Mouse (Mus musculus) heart, adult 2 months (tissue): ENCODE measurements around the gene Wdr25. TPM values are rescaled to one million over a fixed set of nuclear protein-coding genes. Genes with fewer than 3 reads are reported as not detected.

Source experiments
- DNase-seq, 2 experiments: peaks; one replicate each; pipeline ENCODE4 v3.0.0; 2021
- H3K27ac ChIP-seq: fragments of 200-600 bp; 2 replicates; pipeline ENCODE4 v1.8.1; 2022
- H3K27me3 ChIP-seq: fragments of 200-500 bp; 2 replicates; pipeline ENCODE4 v1.6.1; 2012; ENCODE audit warnings: mild to moderate bottlenecking, low read length, inconsistent platforms, mixed read lengths; ENCODE audit not compliant: control insufficient read depth, insufficient read depth
- H3K36me3 ChIP-seq: fragments of 200-500 bp; 2 replicates; pipeline ENCODE4 v1.6.1; 2012; ENCODE audit warnings: low read length, inconsistent platforms; ENCODE audit not compliant: control insufficient read depth, insufficient read depth
- H3K4me1 ChIP-seq: fragments of 200-500 bp; 2 replicates; pipeline ENCODE4 v1.6.1; 2011; ENCODE audit warnings: low read length; ENCODE audit not compliant: control insufficient read depth, insufficient read depth
- H3K4me3 ChIP-seq: fragments of 200-600 bp; 2 replicates; pipeline ENCODE4 v1.8.1; 2022
- H3K79me2 ChIP-seq: fragments of 200-500 bp; replicated peaks from 2 replicates; pipeline ENCODE4 v1.6.1; 2012; ENCODE audit warnings: mild to moderate bottlenecking, inconsistent platforms, low read length, moderate library complexity, mixed read lengths; ENCODE audit not compliant: control insufficient read depth, insufficient read depth
- H3K9ac ChIP-seq: fragments of 200-500 bp; 2 replicates; pipeline ENCODE4 v1.6.1; 2012; ENCODE audit warnings: low read depth, mild to moderate bottlenecking, control low read depth, inconsistent platforms, low read length, mixed read lengths
- CTCF ChIP-seq: fragments of 200-600 bp; IDR thresholded peaks from 2 replicates; pipeline ENCODE4 v1.8.1; 2022; ENCODE audit warnings: antibody characterized with exemption, mild to moderate bottlenecking, moderate library complexity
- EP300 ChIP-seq: fragments of 200-500 bp; IDR thresholded peaks from 2 replicates; pipeline ENCODE4 v1.6.1; 2011; ENCODE audit warnings: low read depth, low read length, control low read depth; ENCODE audit not compliant: insufficient read depth
- POLR2A ChIP-seq: fragments of 200-500 bp; IDR thresholded peaks from 2 replicates; pipeline ENCODE4 v1.6.1; 2011; ENCODE audit warnings: mild to moderate bottlenecking, low read depth, low read length, control low read depth; ENCODE audit not compliant: insufficient read depth
- WGBS: fragments of 180-500 bp; shearing (Covaris S2); methylation state at CpG from one replicate; pipeline ENCODE4 v1.1.7; 2018; 5-methylcytosine and 5-hydroxymethylcytosine counted together
- intact Hi-C: fragments of 180-260 bp; cut with DNase I; formaldehyde crosslinking; loops from one replicate; pipeline ENCODE4 v1.15.1; 2025
- polyA plus RNA-seq: library from polyadenylated mRNA; depleted of rRNA; stranded (reverse); fragments of >200 nt; gene quantifications from 2 replicates; pipeline ENCODE4 v1.2.3, GENCODE M21; 2012
- total RNA-seq, 2 experiments: library from RNA; stranded (reverse); gene quantifications; 2 replicates each; pipeline ENCODE4 v1.2.3; 2021

Gene Wdr25
- total and polyA plus RNA-seq, 3 experiments = 3.5 to 9.5 (median 4.9) TPM

DNA sequence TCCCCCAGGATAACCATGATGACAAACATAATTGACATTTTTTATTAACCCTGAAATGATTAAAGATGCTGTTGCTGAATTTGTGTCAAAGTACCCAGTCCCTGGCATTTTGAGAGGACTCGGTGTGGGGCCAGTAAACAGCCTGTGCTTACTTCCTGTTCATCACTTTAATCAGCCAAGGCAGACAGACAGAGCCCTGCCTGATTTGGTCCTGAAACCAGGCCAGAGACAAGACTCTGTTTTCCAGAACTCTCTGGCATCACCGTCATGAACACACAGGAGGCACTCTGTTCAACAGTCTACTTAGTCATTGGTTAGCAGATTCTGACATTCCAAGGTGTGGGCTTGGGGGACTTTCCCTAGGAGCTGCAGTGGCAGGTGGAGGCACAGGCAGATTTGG is 61.0 kb downstream of the Wdr25 start:
- 51% methylated on average over 2 of the region's 2 CpGs for WGBS

DNA sequence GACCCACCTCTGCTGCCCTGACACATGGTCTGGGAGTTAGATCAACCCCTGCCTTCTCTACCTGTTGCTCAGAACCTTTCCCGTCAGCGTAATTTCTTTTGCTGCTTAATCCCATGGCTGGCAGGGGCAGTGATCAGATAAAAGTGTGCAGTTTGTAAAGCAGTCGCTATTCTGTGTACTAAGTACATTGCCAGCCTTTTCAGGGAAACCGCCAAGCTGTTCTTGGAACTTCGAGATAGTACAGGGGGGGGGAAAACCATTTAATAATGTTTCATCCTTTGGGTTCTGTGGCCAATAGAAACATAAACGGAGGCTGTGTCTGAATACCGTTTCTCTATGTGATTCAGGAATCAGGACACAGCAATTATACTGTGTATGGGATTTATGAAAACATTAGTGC is 65.1 kb downstream of the Wdr25 start:
- no peak for DNase-seq
- Histone ChIP-seq H3K4me3 (no peak overlapping the region), H3K27me3 (no peaks in the 10 kb centered on the region), H3K9ac (no peak overlapping the region), H3K4me1 (no peaks in the 10 kb centered on the region; the same call in 1 of the 2 replicates), H3K36me3 (no peaks in the 10 kb centered on the region), H3K27ac (no peak overlapping the region), H3K79me2 (no peaks in the 10 kb centered on the region)
- WGBS = 57% methylated on average over 7 of the region's 7 CpGs
- TF ChIP-seq CTCF = no peak
- TF ChIP-seq EP300 = no peak
- TF ChIP-seq POLR2A = no peak
- intact Hi-C loops = no loop called here

More for the DNA sequence above, 61.0 kb downstream of the Wdr25 start:
- Histone ChIP-seq H3K79me2 (no peaks in the 10 kb centered on the region), H3K27me3 (no peaks in the 10 kb centered on the region), H3K4me1 (no peaks in the 10 kb centered on the region; the same call in 1 of the 2 replicates), H3K4me3 (no peak overlapping the region), H3K9ac (no peak overlapping the region), H3K27ac (no peak overlapping the region), H3K36me3 (no peaks in the 10 kb centered on the region)
- intact Hi-C loops = no loop called here
- TF ChIP-seq EP300 (no peak), POLR2A (no peak), CTCF (no peak)
- DNase-seq = no peak

DNA sequence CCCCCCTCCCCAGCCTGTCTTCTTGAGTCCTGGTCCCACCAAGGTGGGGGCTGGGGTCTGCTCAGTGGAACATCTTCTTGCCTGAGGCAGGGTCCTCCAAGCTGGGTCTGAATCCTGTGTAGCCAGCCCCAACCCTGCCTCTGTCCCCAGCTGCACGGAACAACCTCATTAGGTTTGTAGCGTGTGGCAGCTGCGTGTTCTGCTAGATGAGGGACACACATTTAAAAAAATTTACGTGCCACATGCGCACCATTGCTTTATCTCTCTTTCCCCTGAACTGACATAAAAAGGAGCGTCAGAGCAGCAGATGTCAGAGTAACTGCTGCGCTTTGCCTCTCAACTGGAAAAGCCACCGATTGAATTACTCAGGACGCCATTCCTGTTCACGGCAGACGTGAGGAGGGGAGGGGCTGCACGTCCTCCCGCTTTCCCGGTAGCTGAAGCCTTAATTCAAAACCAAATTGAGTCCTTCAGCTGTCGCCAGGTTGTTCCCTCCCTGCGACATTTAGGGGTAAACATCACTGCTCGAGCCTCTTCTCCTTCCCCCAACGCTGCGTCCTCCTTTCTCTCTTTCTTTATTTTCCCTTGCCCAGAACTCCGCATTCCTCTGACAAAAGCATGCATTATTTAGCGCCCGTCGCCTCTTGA is 65.7 kb downstream of the Wdr25 start:
- WGBS = 46% methylated on average over 23 of the region's 23 CpGs
- Histone ChIP-seq H3K27me3 (no peaks in the 10 kb centered on the region), H3K9ac (no peak overlapping the region), H3K36me3 (no peaks in the 10 kb centered on the region), H3K27ac (no peak overlapping the region), H3K79me2 (no peaks in the 10 kb centered on the region), H3K4me3 (no peak overlapping the region), H3K4me1 (no peaks in the 10 kb centered on the region; the same call in 1 of the 2 replicates)
- DNase-seq = no peak
- intact Hi-C loops = no loop called here
- TF ChIP-seq POLR2A (no peak), EP300 (no peak), CTCF (no peak)

DNA sequence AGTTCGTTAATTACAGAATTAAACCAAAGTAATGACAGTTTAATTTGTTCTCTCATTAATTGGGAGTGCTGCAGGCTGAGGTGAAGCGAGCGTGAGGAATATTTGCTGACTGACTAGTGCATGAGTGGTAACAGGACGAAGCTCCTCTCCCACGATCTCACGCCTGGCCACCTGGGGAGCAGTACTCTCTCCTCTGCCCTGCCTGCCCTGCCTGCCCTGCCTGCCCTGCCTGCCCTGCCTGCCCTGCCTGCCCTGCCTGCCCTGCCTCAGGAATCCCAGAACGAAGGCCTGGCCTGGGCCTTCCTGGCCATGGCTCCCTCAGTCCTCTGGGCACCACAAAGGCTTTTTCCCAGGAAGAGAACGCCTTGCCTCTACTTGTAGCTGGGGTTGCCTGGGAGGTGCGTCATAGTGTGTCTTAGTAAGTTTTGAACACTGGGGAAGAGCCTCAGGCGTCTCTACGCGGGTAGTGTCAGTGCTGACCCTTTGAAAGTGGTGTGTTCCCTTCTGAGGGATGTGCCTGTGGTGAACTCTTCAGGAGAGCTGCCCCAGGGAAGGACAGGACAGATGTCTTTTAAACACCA is 66.3 kb downstream of the Wdr25 start:
- Histone ChIP-seq H3K9ac (no peak overlapping the region), H3K79me2 (no peaks in the 10 kb centered on the region), H3K4me1 (no peaks in the 10 kb centered on the region; the same call in 1 of the 2 replicates), H3K27me3 (no peaks in the 10 kb centered on the region), H3K27ac (no peak overlapping the region), H3K36me3 (no peaks in the 10 kb centered on the region), H3K4me3 (no peak overlapping the region)
- no peak for DNase-seq
- 59% methylated on average over 12 of the region's 12 CpGs for WGBS
- intact Hi-C loops = no loop called here
- TF ChIP-seq EP300 (no peak), POLR2A (no peak), CTCF (no peak)

DNA sequence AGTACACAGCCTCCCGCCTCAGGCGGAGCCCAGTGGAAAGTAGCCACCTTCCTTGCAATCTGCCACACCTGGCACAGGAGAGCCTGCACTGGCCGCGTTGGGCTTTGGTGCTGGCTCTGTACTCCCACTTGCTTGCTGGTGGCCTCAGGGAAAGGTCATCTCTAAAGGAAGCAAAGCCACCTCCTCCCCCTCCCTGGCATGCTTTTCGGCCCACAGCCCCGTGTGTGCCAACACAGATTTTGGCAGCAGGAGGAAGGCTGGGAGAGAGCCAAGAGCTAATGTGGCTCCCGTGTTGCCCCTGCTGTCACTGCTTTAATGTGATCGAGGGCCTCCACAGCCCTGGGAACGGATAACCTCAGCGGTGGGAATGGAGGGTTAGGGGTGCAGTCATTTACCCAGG is 66.8 kb downstream of the Wdr25 start:
- Histone ChIP-seq H3K4me1 (peaks cover 1% of the 10 kb centered on the region; the same call in 1 of the 2 replicates), H3K4me3 (no peak overlapping the region), H3K27ac (no peak overlapping the region), H3K27me3 (no peaks in the 10 kb centered on the region), H3K9ac (no peak overlapping the region), H3K79me2 (no peaks in the 10 kb centered on the region), H3K36me3 (no peaks in the 10 kb centered on the region)
- DNase-seq = peak; percentile 65 to 80
- intact Hi-C loops = no loop called here
- TF ChIP-seq POLR2A (no peak), EP300 (no peak), CTCF (no peak)
- 33% methylated on average over 10 of the region's 10 CpGs for WGBS

DNA sequence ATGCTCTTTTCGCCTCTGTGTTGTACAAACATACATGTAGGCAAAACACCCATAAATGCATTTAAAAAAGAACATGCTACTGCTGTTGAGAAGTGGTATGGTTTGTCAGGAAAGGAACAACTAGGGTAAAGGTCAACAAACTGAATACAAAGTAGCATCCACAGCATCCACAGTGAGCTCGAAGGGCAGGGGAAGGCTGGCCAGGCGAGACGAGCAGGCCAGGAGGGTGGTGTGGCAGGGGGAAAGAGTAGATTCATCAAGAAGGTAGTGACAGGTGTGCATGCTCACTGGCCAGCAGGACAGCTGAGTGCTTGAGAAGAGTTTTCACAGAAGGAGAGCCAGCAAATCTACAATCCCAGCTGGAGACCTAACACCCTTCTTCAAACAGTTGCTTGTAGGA is 74.2 kb downstream of the Wdr25 start:
- 78% methylated on average over 4 of the region's 4 CpGs for WGBS

More for the DNA sequence above, 74.2 kb downstream of the Wdr25 start:
- intact Hi-C loops = no loop called here
- H3K27me3 ChIP-seq = no peaks in the 10 kb centered on the region
- no peaks in the 10 kb centered on the region for H3K36me3 ChIP-seq
- H3K4me3 ChIP-seq = no peak overlapping the region
- H3K27ac ChIP-seq = no peak overlapping the region
- no peak for TF ChIP-seq POLR2A
- no peak for TF ChIP-seq CTCF
- TF ChIP-seq EP300 = no peak
- H3K79me2 ChIP-seq = no peaks in the 10 kb centered on the region
- no peak overlapping the region for H3K9ac ChIP-seq
- DNase-seq = no peak
- H3K4me1 ChIP-seq = peaks cover 2% of the 10 kb centered on the region; the same call in 1 of the 2 replicates
